Comparison of ENCODE assay signal across 21 mouse cellular contexts in the genomic region with DNA sequence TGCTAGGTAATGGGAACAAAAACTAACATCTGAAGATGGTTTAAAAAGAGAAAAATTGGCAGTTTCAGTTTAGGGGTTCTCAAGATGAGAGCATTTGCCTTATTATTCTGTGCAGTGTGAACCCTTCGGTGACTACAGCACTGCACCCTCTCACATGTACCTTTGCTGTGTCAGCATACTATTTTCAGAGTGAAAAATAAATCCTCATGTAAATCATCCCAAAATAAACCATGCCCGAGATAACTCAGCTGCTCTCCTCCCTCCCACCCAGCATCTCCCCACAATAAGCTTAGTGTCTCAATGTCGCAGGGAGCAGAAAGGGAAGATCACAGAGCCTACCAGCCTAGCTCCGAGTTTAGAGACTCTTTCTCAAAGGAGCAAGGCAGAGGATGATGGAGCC. TPM values are rescaled to one million over a fixed set of nuclear protein-coding genes. Genes with fewer than 3 reads are reported as not detected.
DNase-seq lines count a peak whose midpoint lies in the region; ATAC-seq and TF ChIP-seq lines count a peak whose summit lies in the region.
"Had no signal": no experiment of that assay in that cellular context is flagged by ENCODE, and none has a peak within 500 bp of the region (broad histone marks: within the 10 kb centered on the region; RNA-seq: fewer than 3 reads in every experiment).

No protein-coding gene starts in this region.

- in situ Hi-C loops in CH12.LX (cut with MboI; ENCODE audit: low pct_ligation_motif_present, low pct_unique_long_range_greater_than_20kb, low sequenced_read_pairs) = no loop called here

- no peak for TF ChIP-seq RAD21 in CH12.LX (IDR thresholded peaks at IDR 0.05; ENCODE audit: low read depth, low read length)

- peak overlapping the region; percentile 83 for H3K27ac ChIP-seq in CH12.LX (ENCODE audit: insufficient read depth, low read depth)

- H3K36me3 ChIP-seq in CH12.LX (replicated peaks in 1 of 2; ENCODE audit: control insufficient read depth in 1 of 2, insufficient read depth in 1 of 2, low read length in 1 of 2) = peaks cover 0 to 7% of the 10 kb centered on the region in 2 experiments

- no peak for TF ChIP-seq CTCF in CH12.LX (conservative IDR thresholded peaks at IDR 0.05 in 1 of 2, IDR thresholded peaks at IDR 0.05 in 1 of 2; ENCODE audit: low read depth in 2 of 2, low read length in 2 of 2)

- peak overlapping the region in 1 of 3 experiments; percentile 27 for H3K4me3 ChIP-seq in CH12.LX (replicated peaks in 1 of 3; ENCODE audit: low read depth in 2 of 3, low read length in 2 of 3, poor library complexity in 1 of 3)

- peak; percentile 9; the same call in 1 of the 2 replicates for TF ChIP-seq EP300 in CH12.LX (IDR thresholded peaks at IDR 0.05; ENCODE audit: low read length)

- ATAC-seq in frontal cortex, adult (ENCODE audit: low TSS enrichment) = peak; percentile 27; the same call in 1 of the 2 replicates
- ATAC-seq: activated CD4-positive, CD25-positive, alpha-beta regulatory T cell, adult 4 months; CD4-positive, CD25-positive, alpha-beta regulatory T cell, adult 4 months; Patski had no signal

- peak overlapping the region; percentile 55 for H3K4me2 ChIP-seq in CH12.LX (ENCODE audit: insufficient read depth, low read depth, poor library complexity, severe bottlenecking)

- TF ChIP-seq POLR2A in CH12.LX (IDR thresholded peaks at IDR 0.05; ENCODE audit: low read depth, low read length) = no peak

- peaks cover 17 to 27% of the 10 kb centered on the region in 2 experiments for H3K4me1 ChIP-seq in CH12.LX (ENCODE audit: control insufficient read depth in 1 of 2, insufficient read depth in 2 of 2)

- dilution Hi-C loops in CH12.LX (cut with MboI; ENCODE audit: extremely low pct_ligation_motif_present, extremely low pct_unique_long_range_greater_than_20kb, low sequenced_read_pairs) = no loop called here

- H3K79me2 ChIP-seq in CH12.LX (replicated peaks; ENCODE audit: control insufficient read depth, extremely low read depth, insufficient read depth, poor library complexity, severe bottlenecking) = no peaks in the 10 kb centered on the region

- H3K9ac ChIP-seq in CH12.LX (ENCODE audit: insufficient read depth, low read depth) = no peak overlapping the region

- no peaks in the 10 kb centered on the region for H3K9me3 ChIP-seq in CH12.LX (replicated peaks; ENCODE audit: low read length)
- H3K9me3 ChIP-seq: G1E had no signal

- H3K27me3 ChIP-seq in CH12.LX (replicated peaks) = no peaks in the 10 kb centered on the region
- H3K27me3 ChIP-seq: Patski had no signal

- no peak for DNase-seq in frontal cortex, adult 2 months (ENCODE audit: extremely low spot score in 1 of 2, low spot score in 1 of 2)
- peak; percentile 51 for DNase-seq in heart, adult 11 months
- no peak for DNase-seq in heart, postnatal 4 days
- no peak for DNase-seq in CH12.LX (ENCODE audit: extremely low read depth)
- no peak for DNase-seq in yolk sac, embryonic 10.5 days (ENCODE audit: low spot score)
- DNase-seq: adrenal gland, adult 2 months; adrenal gland, adult 8-10 months; adrenal gland, postnatal 10 days; adrenal gland, postnatal 14 days; adrenal gland, postnatal 25 days; adrenal gland, postnatal 36 days; B cell, adult 2 months; cerebellum, adult 11 months; cerebellum, adult 11-12 months; cerebellum, adult 18-20 months; cerebellum, adult 2 months had no signal

TF ChIP-seq in CH12.LX, 34 proteins besides CTCF, POLR2A, EP300 and RAD21:
- TF ChIP-seq NRF1 (IDR thresholded peaks at IDR 0.05; ENCODE audit: low read depth, low read length) = no peak
- no peak for TF ChIP-seq BHLHE40 (IDR thresholded peaks at IDR 0.05; ENCODE audit: low read depth, low read length)
- TF ChIP-seq JUN (IDR thresholded peaks at IDR 0.05; ENCODE audit: insufficient read depth, low read depth, low read length) = no peak
- no peak for TF ChIP-seq PAX5 (IDR thresholded peaks at IDR 0.05; ENCODE audit: low read length)
- 0 out of 2 replicates have a peak, but pooled peaks have one; percentile 27 for TF ChIP-seq MYC (IDR thresholded peaks at IDR 0.05; ENCODE audit: low read depth, low read length)
- no peak for TF ChIP-seq USF1 (IDR thresholded peaks at IDR 0.05; ENCODE audit: low read depth, low read length)
- TF ChIP-seq MAFK (IDR thresholded peaks at IDR 0.05; ENCODE audit: insufficient replicate concordance, low read length) = peak; percentile 86
- no peak for TF ChIP-seq MXI1 (IDR thresholded peaks at IDR 0.05; ENCODE audit: low read depth, low read length)
- no peak for TF ChIP-seq TBP (conservative IDR thresholded peaks at IDR 0.05; ENCODE audit: low read depth, low read length)
- no peak for TF ChIP-seq JUND (conservative IDR thresholded peaks at IDR 0.05; ENCODE audit: low read depth, low read length)
- TF ChIP-seq SIN3A (IDR thresholded peaks at IDR 0.05; ENCODE audit: low read length) = no peak
- peak; percentile 30; the same call in 1 of the 2 replicates for TF ChIP-seq ETS1 (conservative IDR thresholded peaks at IDR 0.05; ENCODE audit: low read depth, low read length)
- no peak for TF ChIP-seq GABPA (IDR thresholded peaks at IDR 0.05; ENCODE audit: insufficient replicate concordance, low read depth, low read length)
- TF ChIP-seq ZNF384 (IDR thresholded peaks at IDR 0.05; ENCODE audit: low read depth, low read length) = no peak
- TF ChIP-seq MEF2A (IDR thresholded peaks at IDR 0.05; ENCODE audit: borderline replicate concordance, low read depth, low read length) = peak; percentile 87
- TF ChIP-seq MAX (IDR thresholded peaks at IDR 0.05; ENCODE audit: low read length) = no peak
- no peak for TF ChIP-seq CHD1 (IDR thresholded peaks at IDR 0.05; ENCODE audit: low read depth, low read length)
- no peak for TF ChIP-seq CHD2 (IDR thresholded peaks at IDR 0.05; ENCODE audit: low read length)
- TF ChIP-seq MAZ (IDR thresholded peaks at IDR 0.05; ENCODE audit: low read depth, low read length) = no peak
- TF ChIP-seq HCFC1 (IDR thresholded peaks at IDR 0.05; ENCODE audit: low read depth, low read length) = no peak
- TF ChIP-seq UBTF (IDR thresholded peaks at IDR 0.05; ENCODE audit: low read depth, low read length) = no peak
- no peak for TF ChIP-seq ZMIZ1 (IDR thresholded peaks at IDR 0.05; ENCODE audit: low read depth, low read length)
- TF ChIP-seq E2F4 (IDR thresholded peaks at IDR 0.05; ENCODE audit: insufficient replicate concordance, low read depth, low read length) = no peak
- no peak for TF ChIP-seq ELF1 (IDR thresholded peaks at IDR 0.05; ENCODE audit: low read depth, low read length)
- TF ChIP-seq USF2 (conservative IDR thresholded peaks at IDR 0.05; ENCODE audit: low read depth, low read length) = no peak
- TF ChIP-seq KAT2A (IDR thresholded peaks at IDR 0.05; ENCODE audit: insufficient replicate concordance, low read length) = no peak
- TF ChIP-seq RCOR1 (conservative IDR thresholded peaks at IDR 0.05; ENCODE audit: low read depth, low read length) = no peak
- TF ChIP-seq TCF12 (IDR thresholded peaks at IDR 0.05; ENCODE audit: low read depth, low read length) = 0 out of 2 replicates have a peak, but pooled peaks have one; percentile 12
- TF ChIP-seq POLR2AphosphoS2 (IDR thresholded peaks at IDR 0.05; ENCODE audit: low read depth, low read length) = no peak
- no peak for TF ChIP-seq ZC3H11A (IDR thresholded peaks at IDR 0.05; ENCODE audit: low read depth, low read length)
- no peak for TF ChIP-seq SMC3 (IDR thresholded peaks at IDR 0.05; ENCODE audit: low read depth, low read length)

RNA-seq across cellular contexts. Expression of a gene that starts 23.1 kb away (rescaled TPM):
- 14.2 and 14.8 TPM in 2 replicates for polyA plus RNA-seq in frontal cortex, adult 2 months (2012; rRNA removed)
- 10 to 100 TPM; 25.9 to 27.9 TPM for total RNA-seq in heart, postnatal 4 days (2021)
- total RNA-seq in CH12.LX (2012; rRNA removed) (21.6 and 24.7 TPM in 2 replicates), CH12.LX (2014; rRNA removed) (16.1 and 17.1 TPM in 2 replicates)
- polyA plus RNA-seq in CH12.LX (2012; ENCODE audit: insufficient read length, low read depth) = 18.0 and 18.2 TPM in 2 replicates
